Mouse (Mus musculus): Measurements from ENCODE around the gene Msantd3. TPM values are rescaled to one million over a fixed set of nuclear protein-coding genes. Genes with fewer than 3 reads are reported as not detected.

The Msantd3 gene
- total and polyA plus RNA-seq, 3 experiments: 0.16 TPM; not detected in 2

GRCm38 (mm10) chr4:48590862-48591261 is 51.1 kb downstream of the Msantd3 start:
- no peak for DNase-seq (ENCODE audit: low spot score)
- no peak overlapping the region for H3K4me3 ChIP-seq (ENCODE audit: low read depth, low read length)
- no peak for TF ChIP-seq POLR2AphosphoS5 (IDR thresholded peaks at IDR 0.05; ENCODE audit: insufficient replicate concordance, low read depth, low read length)
- no peak for TF ChIP-seq GATA1 (IDR thresholded peaks at IDR 0.05; ENCODE audit: borderline replicate concordance, low read length)
- no peak for TF ChIP-seq GATA2 (IDR thresholded peaks at IDR 0.05; ENCODE audit: borderline replicate concordance, low read depth, low read length)
- TF ChIP-seq CTCF (IDR thresholded peaks at IDR 0.05; ENCODE audit: low read depth, low read length): no peak
- no peak for TF ChIP-seq TAL1 (conservative IDR thresholded peaks at IDR 0.05; ENCODE audit: low read depth, low read length)
- H3K27me3 ChIP-seq (ENCODE audit: insufficient read depth, low read length): no peaks in the 10 kb centered on the region
- no peak for ATAC-seq (ENCODE audit: extremely low read depth, insufficient number of reproducible peaks, low FRiP score, poor library complexity, severe bottlenecking)
- peaks cover 31% of the 10 kb centered on the region for H3K9me3 ChIP-seq (replicated peaks)
- H3K4me1 ChIP-seq (ENCODE audit: insufficient read depth, low read depth, low read length): no peaks in the 10 kb centered on the region
- no peaks in the 10 kb centered on the region for H3K36me3 ChIP-seq (replicated peaks)

- TF ChIP-seq GATA2 (IDR thresholded peaks at IDR 0.05; ENCODE audit: borderline replicate concordance, low read depth, low read length) (no peak), POLR2AphosphoS5 (IDR thresholded peaks at IDR 0.05; ENCODE audit: insufficient replicate concordance, low read depth, low read length) (no peak), TAL1 (conservative IDR thresholded peaks at IDR 0.05; ENCODE audit: low read depth, low read length) (no peak)
- Histone ChIP-seq H3K27me3 (ENCODE audit: insufficient read depth, low read length) (no peaks in the 10 kb centered on the region), H3K9me3 (replicated peaks) (peaks cover 26% of the 10 kb centered on the region), H3K4me1 (ENCODE audit: insufficient read depth, low read depth, low read length) (no peaks in the 10 kb centered on the region), H3K4me3 (ENCODE audit: low read depth, low read length) (no peak overlapping the region), H3K36me3 (replicated peaks) (no peaks in the 10 kb centered on the region)
- ATAC-seq (ENCODE audit: extremely low read depth, insufficient number of reproducible peaks, low FRiP score, poor library complexity, severe bottlenecking) (no peak), DNase-seq (ENCODE audit: low spot score) (no peak)
Measured at GRCm38 (mm10) chr4:48591390-48591789, 51.7 kb downstream of the Msantd3 start.

- H3K36me3 ChIP-seq (replicated peaks): no peaks in the 10 kb centered on the region
- TF ChIP-seq CTCF (IDR thresholded peaks at IDR 0.05; ENCODE audit: low read depth, low read length): no peak
- no peak for TF ChIP-seq POLR2AphosphoS5 (IDR thresholded peaks at IDR 0.05; ENCODE audit: insufficient replicate concordance, low read depth, low read length)
- no peak for TF ChIP-seq TAL1 (conservative IDR thresholded peaks at IDR 0.05; ENCODE audit: low read depth, low read length)
- TF ChIP-seq GATA2 (IDR thresholded peaks at IDR 0.05; ENCODE audit: borderline replicate concordance, low read depth, low read length): no peak
- no peak for TF ChIP-seq GATA1 (IDR thresholded peaks at IDR 0.05; ENCODE audit: borderline replicate concordance, low read length)
Measured at GRCm38 (mm10) chr4:48592328-48592727, 52.6 kb downstream of the Msantd3 start.

GRCm38 (mm10) chr4:48592844-48593243 is 53.1 kb downstream of the Msantd3 start:
- no peaks in the 10 kb centered on the region for H3K27me3 ChIP-seq (ENCODE audit: insufficient read depth, low read length)
- DNase-seq (ENCODE audit: low spot score) (no peak), ATAC-seq (ENCODE audit: extremely low read depth, insufficient number of reproducible peaks, low FRiP score, poor library complexity, severe bottlenecking) (no peak)
- no peaks in the 10 kb centered on the region for H3K4me1 ChIP-seq (ENCODE audit: insufficient read depth, low read depth, low read length)
- H3K4me3 ChIP-seq (ENCODE audit: low read depth, low read length): no peak overlapping the region
- peaks cover 24% of the 10 kb centered on the region for H3K9me3 ChIP-seq (replicated peaks)
- H3K36me3 ChIP-seq (replicated peaks): no peaks in the 10 kb centered on the region
- TF ChIP-seq CTCF (IDR thresholded peaks at IDR 0.05; ENCODE audit: low read depth, low read length): no peak
- no peak for TF ChIP-seq GATA2 (IDR thresholded peaks at IDR 0.05; ENCODE audit: borderline replicate concordance, low read depth, low read length)
- TF ChIP-seq POLR2AphosphoS5 (IDR thresholded peaks at IDR 0.05; ENCODE audit: insufficient replicate concordance, low read depth, low read length): no peak
- TF ChIP-seq GATA1 (IDR thresholded peaks at IDR 0.05; ENCODE audit: borderline replicate concordance, low read length): no peak
- no peak for TF ChIP-seq TAL1 (conservative IDR thresholded peaks at IDR 0.05; ENCODE audit: low read depth, low read length)

More at GRCm38 (mm10) chr4:48592328-48592727, 52.6 kb downstream of the Msantd3 start:
- ATAC-seq (ENCODE audit: extremely low read depth, insufficient number of reproducible peaks, low FRiP score, poor library complexity, severe bottlenecking): no peak
- DNase-seq (ENCODE audit: low spot score): no peak
- H3K4me1 ChIP-seq (ENCODE audit: insufficient read depth, low read depth, low read length): no peaks in the 10 kb centered on the region
- H3K4me3 ChIP-seq (ENCODE audit: low read depth, low read length): no peak overlapping the region
- H3K9me3 ChIP-seq (replicated peaks): peaks cover 25% of the 10 kb centered on the region
- H3K27me3 ChIP-seq (ENCODE audit: insufficient read depth, low read length): no peaks in the 10 kb centered on the region

GRCm38 (mm10) chr4:48596111-48596510 is 56.4 kb downstream of the Msantd3 start:
- H3K36me3 ChIP-seq (replicated peaks): no peaks in the 10 kb centered on the region
- peaks cover 29% of the 10 kb centered on the region for H3K9me3 ChIP-seq (replicated peaks)
- ATAC-seq (ENCODE audit: extremely low read depth, insufficient number of reproducible peaks, low FRiP score, poor library complexity, severe bottlenecking) (no peak), DNase-seq (ENCODE audit: low spot score) (no peak)
- H3K4me1 ChIP-seq (ENCODE audit: insufficient read depth, low read depth, low read length): no peaks in the 10 kb centered on the region
- no peaks in the 10 kb centered on the region for H3K27me3 ChIP-seq (ENCODE audit: insufficient read depth, low read length)
- H3K4me3 ChIP-seq (ENCODE audit: low read depth, low read length): no peak overlapping the region
- TF ChIP-seq GATA2 (IDR thresholded peaks at IDR 0.05; ENCODE audit: borderline replicate concordance, low read depth, low read length) (no peak), POLR2AphosphoS5 (IDR thresholded peaks at IDR 0.05; ENCODE audit: insufficient replicate concordance, low read depth, low read length) (no peak), TAL1 (conservative IDR thresholded peaks at IDR 0.05; ENCODE audit: low read depth, low read length) (no peak), GATA1 (IDR thresholded peaks at IDR 0.05; ENCODE audit: borderline replicate concordance, low read length) (no peak), CTCF (IDR thresholded peaks at IDR 0.05; ENCODE audit: low read depth, low read length) (no peak)

GRCm38 (mm10) chr4:48605650-48606049 is 65.9 kb downstream of the Msantd3 start:
- no peaks in the 10 kb centered on the region for H3K36me3 ChIP-seq (replicated peaks)
- peaks cover 17% of the 10 kb centered on the region for H3K9me3 ChIP-seq (replicated peaks)
- DNase-seq (ENCODE audit: low spot score) (no peak), ATAC-seq (ENCODE audit: extremely low read depth, insufficient number of reproducible peaks, low FRiP score, poor library complexity, severe bottlenecking) (no peak)
- TF ChIP-seq GATA2 (IDR thresholded peaks at IDR 0.05; ENCODE audit: borderline replicate concordance, low read depth, low read length): no peak
- TF ChIP-seq TAL1 (conservative IDR thresholded peaks at IDR 0.05; ENCODE audit: low read depth, low read length): no peak
- TF ChIP-seq POLR2AphosphoS5 (IDR thresholded peaks at IDR 0.05; ENCODE audit: insufficient replicate concordance, low read depth, low read length): no peak
- TF ChIP-seq GATA1 (IDR thresholded peaks at IDR 0.05; ENCODE audit: borderline replicate concordance, low read length): no peak
- TF ChIP-seq CTCF (IDR thresholded peaks at IDR 0.05; ENCODE audit: low read depth, low read length): no peak
- H3K4me3 ChIP-seq (ENCODE audit: low read depth, low read length): no peak overlapping the region
- no peaks in the 10 kb centered on the region for H3K4me1 ChIP-seq (ENCODE audit: insufficient read depth, low read depth, low read length)
- H3K27me3 ChIP-seq (ENCODE audit: insufficient read depth, low read length): no peaks in the 10 kb centered on the region
